Mouse (Mus musculus) hindbrain, embryonic 11.5 days (tissue): ENCODE measurements at regions not wholly inside any gene's neighbourhood (a gene's known extent, or its start where the extent isn't known, plus 50 kb on each side); places are given as distances from the start of the nearest gene placed in this dataset.

Experiments
- ATAC-seq: fragments of 200-750 bp; cut with Nextera tagmentation; 2 replicates; pipeline ENCODE4 v1.8.0; 2017; ENCODE audit warnings: mild to moderate bottlenecking, moderate TSS enrichment, moderate library complexity; ENCODE audit not compliant: low FRiP score
- DNase-seq: peaks from one replicate; pipeline ENCODE4 v3.0.0-alpha.2; 2015; ENCODE audit warnings: low spot score
- H3K27ac ChIP-seq: fragments of 300-500 bp; sonication (generic); 2 replicates; pipeline ENCODE4 v1.5.1; 2014; ENCODE audit warnings: mild to moderate bottlenecking, low read depth, low read length
- H3K27me3 ChIP-seq: fragments of 300-500 bp; sonication (generic); 2 replicates; pipeline ENCODE4 v1.6.1; 2014; ENCODE audit warnings: mild to moderate bottlenecking, low read length, moderate library complexity, mixed read lengths; ENCODE audit not compliant: control insufficient read depth, insufficient read depth
- H3K36me3 ChIP-seq: fragments of 300-500 bp; sonication (generic); 2 replicates; pipeline ENCODE4 v1.6.1; 2014; ENCODE audit warnings: mild to moderate bottlenecking, low read length, moderate library complexity, mixed read lengths; ENCODE audit not compliant: control insufficient read depth, insufficient read depth
- H3K4me1 ChIP-seq: fragments of 300-500 bp; sonication (generic); replicated peaks from 2 replicates; pipeline ENCODE4 v1.6.1; 2014; ENCODE audit warnings: low read length, mixed read lengths; ENCODE audit not compliant: control insufficient read depth, insufficient read depth
- H3K4me2 ChIP-seq: fragments of 300-500 bp; sonication (generic); replicated peaks from 2 replicates; pipeline ENCODE4 v1.6.1; 2014; ENCODE audit warnings: mild to moderate bottlenecking, low read depth, low read length
- H3K4me3 ChIP-seq: fragments of 300-500 bp; sonication (generic); 2 replicates; pipeline ENCODE4 v1.5.1; 2014; ENCODE audit warnings: low read depth, low read length
- H3K9ac ChIP-seq: fragments of 300-500 bp; sonication (generic); 2 replicates; pipeline ENCODE4 v1.6.1; 2014; ENCODE audit warnings: low read depth, low read length
- H3K9me3 ChIP-seq: fragments of 300-500 bp; sonication (generic); 2 replicates; pipeline ENCODE4 v1.6.1; 2016; ENCODE audit warnings: low read length; ENCODE audit not compliant: control insufficient read depth
- WGBS: fragments of 180-500 bp; shearing (Covaris S2); extraction: QIAGEN DNeasy Blood & Tissue Kit; methylation state at CpG from one replicate; pipeline ENCODE4 v1.1.7; 2014; 5-methylcytosine and 5-hydroxymethylcytosine counted together

DNA sequence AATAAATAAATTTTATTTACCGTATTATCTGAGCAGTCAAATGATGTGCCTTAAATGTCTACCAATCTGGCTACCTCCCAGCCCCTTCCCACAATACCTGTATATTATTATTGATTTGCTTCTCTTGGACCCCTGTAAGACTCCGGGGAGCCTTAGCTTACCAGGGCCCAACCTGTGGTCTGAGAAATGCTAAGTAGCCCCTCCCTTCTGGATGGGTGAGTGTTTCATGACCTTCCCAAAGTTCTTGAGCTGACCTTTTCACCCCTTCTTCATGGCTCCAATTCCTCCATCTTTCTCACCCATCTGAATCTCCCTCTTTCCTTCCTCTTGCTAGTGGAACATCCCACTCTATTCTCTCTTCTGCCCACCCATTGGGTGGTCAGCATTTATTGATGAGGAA lies 67.2 kb upstream of the Rapgef5 start:
- Histone ChIP-seq H3K9ac (no peak overlapping the region), H3K9me3 (no peaks in the 10 kb centered on the region), H3K4me2 (no peak overlapping the region), H3K4me1 (no peaks in the 10 kb centered on the region; the same call in 1 of the 2 replicates), H3K4me3 (no peak overlapping the region), H3K27me3 (no peaks in the 10 kb centered on the region), H3K27ac (no peak overlapping the region), H3K36me3 (no peaks in the 10 kb centered on the region)
- DNase-seq: no peak
- ATAC-seq: no peak
- WGBS: 86% methylated on average over 2 of the region's 2 CpGs

DNA sequence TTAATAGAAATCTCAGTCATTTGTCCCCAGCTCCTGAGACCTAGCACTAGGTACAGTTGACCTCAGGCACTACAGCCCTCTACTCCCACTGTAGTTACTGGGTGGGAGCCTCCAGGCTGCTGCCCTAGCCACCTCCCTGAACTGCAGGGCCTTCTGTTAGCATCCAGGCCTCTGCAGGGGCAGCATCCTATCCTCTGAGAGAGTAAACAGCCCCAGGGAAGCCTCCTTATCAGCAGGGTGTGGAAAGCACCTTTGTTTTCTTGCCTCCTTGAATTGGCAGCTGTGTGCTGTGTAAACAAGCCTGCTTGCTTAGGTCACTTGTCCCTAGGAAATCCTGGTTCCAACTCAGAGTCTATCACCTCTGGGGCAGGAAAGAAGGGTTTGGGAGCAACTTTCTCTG lies 66.2 kb upstream of the Rapgef5 start:
- H3K36me3 ChIP-seq: no peaks in the 10 kb centered on the region
- DNase-seq: no peak
- H3K27ac ChIP-seq: no peak overlapping the region
- ATAC-seq: no peak
- no peak overlapping the region for H3K4me3 ChIP-seq
- no peak overlapping the region for H3K9ac ChIP-seq
- no peaks in the 10 kb centered on the region for H3K9me3 ChIP-seq
- H3K27me3 ChIP-seq: no peaks in the 10 kb centered on the region
- no peak overlapping the region for H3K4me2 ChIP-seq
- H3K4me1 ChIP-seq: no peaks in the 10 kb centered on the region; the same call in 1 of the 2 replicates

DNA sequence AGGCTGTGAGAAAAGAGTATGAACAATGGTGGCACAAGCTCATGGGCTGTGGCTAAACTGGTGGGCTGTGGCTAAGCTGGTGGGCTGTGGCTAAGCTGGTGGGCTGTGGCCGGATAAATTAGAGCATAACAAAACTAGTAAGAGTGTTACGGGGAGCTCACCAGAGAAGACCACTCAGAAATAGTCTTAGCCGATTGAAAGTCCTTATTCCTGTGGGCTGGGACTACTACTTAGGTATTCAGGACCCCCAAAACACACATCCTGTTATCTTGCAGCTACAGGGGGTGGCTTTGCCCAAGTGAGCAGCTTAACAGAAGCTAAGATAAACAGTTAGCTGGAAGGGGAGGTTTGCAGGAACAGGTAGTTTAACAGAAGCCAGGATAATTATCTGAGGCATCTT lies 65.4 kb upstream of the Rapgef5 start:
- Histone ChIP-seq H3K4me3 (no peak overlapping the region), H3K4me1 (no peaks in the 10 kb centered on the region; the same call in 1 of the 2 replicates), H3K4me2 (no peak overlapping the region), H3K36me3 (no peaks in the 10 kb centered on the region), H3K9ac (no peak overlapping the region), H3K9me3 (no peaks in the 10 kb centered on the region), H3K27me3 (no peaks in the 10 kb centered on the region), H3K27ac (no peak overlapping the region)
- ATAC-seq (no peak), DNase-seq (no peak)
- 74% methylated on average over 3 of the region's 3 CpGs for WGBS

DNA sequence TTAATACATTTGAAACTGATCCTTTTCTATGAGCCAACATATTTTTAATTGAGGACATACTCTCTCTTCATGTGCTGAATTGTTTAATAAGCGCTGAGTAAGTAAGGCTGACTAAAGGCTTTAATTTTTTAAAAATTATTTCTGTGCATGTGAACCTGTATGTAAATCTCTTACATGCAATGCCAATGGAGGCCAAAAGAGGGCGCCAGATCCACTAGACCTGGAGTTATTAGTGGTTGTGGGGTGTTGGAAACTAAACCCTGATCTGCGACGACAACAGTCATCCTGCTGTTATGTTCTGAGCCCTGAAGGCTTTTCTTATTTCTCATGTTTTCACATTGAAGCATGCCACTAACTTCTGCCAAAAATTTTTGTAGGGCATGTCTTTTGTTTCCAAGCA lies 64.8 kb upstream of the Rapgef5 start:
- Histone ChIP-seq H3K4me3 (no peak overlapping the region), H3K4me1 (no peaks in the 10 kb centered on the region; the same call in 1 of the 2 replicates), H3K36me3 (no peaks in the 10 kb centered on the region), H3K27ac (no peak overlapping the region), H3K9me3 (no peaks in the 10 kb centered on the region), H3K4me2 (no peak overlapping the region), H3K9ac (no peak overlapping the region), H3K27me3 (no peaks in the 10 kb centered on the region)
- peak; percentile 29 for DNase-seq
- ATAC-seq: no peak
- WGBS: 56% methylated on average over 4 of the region's 4 CpGs

DNA sequence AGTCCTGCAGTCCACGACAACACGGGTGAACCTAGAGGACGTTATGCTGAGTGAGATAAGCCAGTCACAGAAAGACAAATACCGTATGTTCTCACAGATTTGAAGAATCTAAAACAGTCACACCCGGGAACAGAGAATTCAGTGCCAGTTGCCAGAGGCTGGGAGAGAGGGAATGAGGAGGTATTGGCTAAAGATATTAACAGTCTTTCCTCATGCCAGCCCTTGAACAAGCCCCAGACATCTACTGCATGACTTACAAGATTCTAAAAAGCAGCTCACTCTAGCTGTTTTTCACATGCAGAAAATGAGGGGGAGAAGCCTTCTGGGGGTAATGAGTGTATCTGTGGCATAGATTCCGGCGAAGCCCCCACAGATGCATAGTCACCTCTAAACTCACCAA lies 60.5 kb upstream of the Rapgef5 start:
- ATAC-seq (no peak), DNase-seq (no peak)
- H3K4me1 ChIP-seq: no peaks in the 10 kb centered on the region
- no peak overlapping the region for H3K4me3 ChIP-seq
- no peaks in the 10 kb centered on the region for H3K9me3 ChIP-seq
- H3K27ac ChIP-seq: no peak overlapping the region
- no peaks in the 10 kb centered on the region for H3K36me3 ChIP-seq
- WGBS: 84% methylated on average over 7 of the region's 7 CpGs
- no peaks in the 10 kb centered on the region for H3K27me3 ChIP-seq
- no peak overlapping the region for H3K4me2 ChIP-seq
- no peak overlapping the region for H3K9ac ChIP-seq

DNA sequence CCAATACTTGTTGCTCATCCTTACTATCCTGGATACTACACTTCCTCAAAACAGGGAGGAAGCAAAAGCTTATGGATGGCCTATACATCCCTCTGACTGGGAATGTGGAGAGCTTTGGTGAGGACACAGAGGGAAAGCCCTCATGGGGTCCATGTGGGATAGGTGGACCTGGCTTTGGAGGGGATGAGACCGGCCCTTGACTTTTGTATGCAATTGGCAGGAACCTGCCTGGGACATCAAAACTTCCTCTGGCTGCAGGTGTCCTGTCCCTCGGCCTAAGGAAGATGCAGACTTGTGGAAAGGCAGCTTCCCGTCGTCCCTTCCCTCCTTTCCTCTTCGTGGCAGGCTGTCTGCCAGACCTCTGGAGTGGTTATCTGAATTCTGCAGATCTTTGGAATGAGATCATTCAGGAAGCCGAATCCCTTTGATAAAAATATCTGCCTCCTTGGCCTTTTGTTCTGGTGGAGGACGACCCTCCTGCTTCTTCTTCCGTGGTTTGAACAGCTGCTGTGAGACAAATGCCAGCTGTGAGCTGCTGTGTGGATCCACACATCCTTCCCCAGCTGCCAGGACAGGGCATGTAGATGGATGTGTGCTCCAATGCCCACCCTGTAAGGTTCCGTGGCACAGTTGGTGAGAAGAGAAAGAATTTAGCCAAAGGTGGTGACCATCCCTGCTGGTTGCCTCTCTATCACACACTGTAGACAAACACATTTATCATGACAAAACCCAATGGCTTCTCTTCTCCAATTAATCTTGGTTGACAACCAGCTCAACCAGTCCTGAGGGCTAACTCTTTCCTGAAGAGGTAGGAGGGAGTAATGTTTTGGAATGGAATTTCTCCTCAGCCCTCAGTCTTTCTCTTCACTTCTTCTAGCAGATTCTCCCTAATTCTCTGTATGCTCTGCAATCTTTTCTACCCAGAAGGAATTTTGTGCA lies 57.9 kb upstream of the Rapgef5 start:
- no peak overlapping the region for H3K4me2 ChIP-seq
- whole genome bisulfite sequencing: 43% methylated on average over 9 of the region's 9 CpGs
- ATAC-seq (no peak), DNase-seq (no peak)
- no peaks in the 10 kb centered on the region for H3K36me3 ChIP-seq
- H3K9me3 ChIP-seq: no peaks in the 10 kb centered on the region
- H3K9ac ChIP-seq: no peak overlapping the region
- H3K27me3 ChIP-seq: no peaks in the 10 kb centered on the region
- no peaks in the 10 kb centered on the region for H3K4me1 ChIP-seq
- no peak overlapping the region for H3K4me3 ChIP-seq
- H3K27ac ChIP-seq: no peak overlapping the region

DNA sequence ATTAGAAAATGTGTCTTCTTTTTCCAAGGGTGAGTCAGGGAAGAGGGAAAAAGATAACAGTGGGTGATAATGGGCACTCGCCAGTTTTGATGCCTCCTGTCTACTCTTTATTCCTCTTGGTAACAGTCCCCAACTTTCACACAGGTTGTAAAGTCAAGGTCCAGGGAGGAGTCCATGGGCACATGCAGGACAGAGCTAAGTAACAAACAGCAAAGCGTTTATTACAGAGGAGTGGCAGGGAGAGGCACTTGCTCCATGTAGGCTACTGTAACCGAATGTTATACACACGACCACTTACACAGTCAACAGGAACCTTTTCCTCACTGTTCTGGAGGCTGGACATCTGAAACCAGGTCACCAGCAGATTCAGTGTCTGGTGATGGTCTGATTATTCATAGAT lies 56.7 kb upstream of the Rapgef5 start:
- no peak for DNase-seq
- Histone ChIP-seq H3K27ac (no peak overlapping the region), H3K9ac (no peak overlapping the region), H3K4me3 (no peak overlapping the region), H3K4me2 (no peak overlapping the region), H3K27me3 (no peaks in the 10 kb centered on the region), H3K36me3 (no peaks in the 10 kb centered on the region), H3K9me3 (no peaks in the 10 kb centered on the region), H3K4me1 (no peaks in the 10 kb centered on the region)
- no peak for ATAC-seq
- WGBS: 92% methylated on average over 4 of the region's 4 CpGs

DNA sequence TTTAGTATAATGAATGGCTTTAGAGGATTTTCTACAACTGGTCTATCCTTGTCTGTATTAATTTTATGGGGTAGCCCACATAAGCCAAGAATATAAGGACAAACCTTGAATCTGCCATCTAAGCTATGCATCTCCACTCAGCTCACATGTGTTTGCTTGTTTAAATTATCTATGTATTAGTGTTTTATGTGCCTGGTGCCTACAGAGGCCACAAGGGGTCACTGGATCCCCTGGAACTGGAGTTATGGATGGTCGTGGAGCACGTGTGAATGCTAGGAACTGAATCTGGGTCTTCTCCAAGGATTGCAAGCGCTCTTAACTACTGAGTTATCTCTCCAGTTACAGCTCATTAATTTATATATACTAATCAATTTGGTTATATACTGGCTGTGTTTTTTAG lies 51.1 kb upstream of the Rapgef5 start:
- no peak for DNase-seq
- no peak for ATAC-seq
- Histone ChIP-seq H3K27ac (no peak overlapping the region), H3K27me3 (no peaks in the 10 kb centered on the region), H3K4me1 (no peaks in the 10 kb centered on the region), H3K4me3 (no peak overlapping the region), H3K9me3 (no peaks in the 10 kb centered on the region), H3K9ac (no peak overlapping the region), H3K4me2 (no peak overlapping the region), H3K36me3 (no peaks in the 10 kb centered on the region)
- WGBS: 84% methylated on average over 3 of the region's 3 CpGs

DNA sequence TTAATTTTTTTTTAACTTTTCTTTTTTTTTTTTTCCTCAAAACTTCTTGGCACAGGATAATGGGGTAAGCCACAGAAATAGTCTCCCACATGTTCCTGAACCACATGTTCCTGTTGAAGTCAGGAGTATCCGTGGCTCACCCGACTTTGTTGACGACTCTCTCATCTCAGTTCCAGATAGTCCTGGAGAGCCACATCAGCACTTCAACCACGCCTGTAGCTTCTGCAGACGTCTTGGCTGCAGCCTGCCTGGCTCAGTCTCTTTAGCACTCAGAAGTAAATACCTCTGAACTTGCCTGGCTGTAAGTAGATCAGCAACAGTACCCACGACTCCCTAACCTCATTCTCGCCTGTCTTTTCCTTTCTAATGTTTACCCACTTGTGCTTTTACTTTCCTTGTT lies 50.3 kb upstream of the Rapgef5 start:
- WGBS: 60% methylated on average over 7 of the region's 7 CpGs
- DNase-seq (no peak), ATAC-seq (no peak)

More for the DNA sequence above, 50.3 kb upstream of the Rapgef5 start:
- Histone ChIP-seq H3K9me3 (no peaks in the 10 kb centered on the region), H3K4me3 (no peak overlapping the region), H3K9ac (no peak overlapping the region), H3K4me1 (no peaks in the 10 kb centered on the region), H3K27me3 (no peaks in the 10 kb centered on the region), H3K36me3 (no peaks in the 10 kb centered on the region), H3K27ac (no peak overlapping the region), H3K4me2 (no peak overlapping the region)
